Mouse (Mus musculus): ENCODE measurements around the gene Fance. TPM values are rescaled to one million over a fixed set of nuclear protein-coding genes. Genes with fewer than 3 reads are reported as not detected.
"Not testable (repeated sequence)": the region's sequence is repeated elsewhere in the genome, so short reads cannot be mapped to it uniquely, and the experiment has no call there.

The Fance gene
- polyA plus RNA-seq, 1 experiment: 16.6 TPM

DNA sequence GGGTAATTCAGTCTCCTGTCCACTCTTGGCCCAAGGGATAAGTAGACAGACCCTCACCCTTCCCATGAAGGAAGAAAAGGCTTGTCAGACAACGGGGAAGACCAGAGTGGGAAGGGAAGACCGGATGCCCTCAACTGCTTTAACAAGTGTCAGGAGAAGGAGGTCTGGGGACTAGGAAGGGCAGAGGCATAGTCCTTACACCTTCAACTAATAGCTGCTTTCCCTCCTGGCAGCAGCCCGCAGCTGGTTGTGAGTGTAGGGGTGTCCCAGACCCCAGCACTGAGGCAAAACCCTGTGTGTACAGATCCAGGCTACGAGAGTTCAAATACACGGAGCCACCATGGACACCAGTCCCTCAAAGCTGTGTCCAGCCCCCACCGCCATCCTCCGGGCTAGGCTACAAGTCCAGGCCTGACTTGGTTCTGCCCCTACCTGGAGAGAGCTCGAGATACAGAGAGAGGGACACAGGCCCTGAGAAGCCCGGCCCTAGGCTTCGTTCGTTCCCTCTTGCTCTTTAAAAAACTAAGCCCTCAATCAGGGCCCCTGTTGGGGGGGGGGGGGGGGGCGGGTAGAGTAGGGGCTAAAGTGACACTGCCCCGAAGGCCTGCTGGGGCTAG is 36.1 kb downstream of the Fance start:
- TF ChIP-seq CTCF (IDR thresholded peaks at IDR 0.05; ENCODE audit: extremely low read depth, insufficient read length, insufficient replicate concordance, low read depth, low read length) (no peak), POLR2A (IDR thresholded peaks at IDR 0.05; ENCODE audit: low read depth, low read length) (no peak)
- Histone ChIP-seq H3K27me3 (ENCODE audit: control insufficient read depth, insufficient read depth, low read length) (peaks cover 6% of the 10 kb centered on the region), H3K36me3 (ENCODE audit: control insufficient read depth, insufficient read depth, low read length) (no peaks in the 10 kb centered on the region), H3K4me3 (ENCODE audit: low read depth, low read length) (peak overlapping the region; percentile 83), H3K4me1 (ENCODE audit: control insufficient read depth, insufficient read depth, insufficient read length, low read length) (peaks cover 22% of the 10 kb centered on the region), H3K27ac (ENCODE audit: insufficient read depth, low read depth, low read length) (peak overlapping the region; percentile 77)
- WGBS: 10% methylated on average over 13 of the region's 13 CpGs

DNA sequence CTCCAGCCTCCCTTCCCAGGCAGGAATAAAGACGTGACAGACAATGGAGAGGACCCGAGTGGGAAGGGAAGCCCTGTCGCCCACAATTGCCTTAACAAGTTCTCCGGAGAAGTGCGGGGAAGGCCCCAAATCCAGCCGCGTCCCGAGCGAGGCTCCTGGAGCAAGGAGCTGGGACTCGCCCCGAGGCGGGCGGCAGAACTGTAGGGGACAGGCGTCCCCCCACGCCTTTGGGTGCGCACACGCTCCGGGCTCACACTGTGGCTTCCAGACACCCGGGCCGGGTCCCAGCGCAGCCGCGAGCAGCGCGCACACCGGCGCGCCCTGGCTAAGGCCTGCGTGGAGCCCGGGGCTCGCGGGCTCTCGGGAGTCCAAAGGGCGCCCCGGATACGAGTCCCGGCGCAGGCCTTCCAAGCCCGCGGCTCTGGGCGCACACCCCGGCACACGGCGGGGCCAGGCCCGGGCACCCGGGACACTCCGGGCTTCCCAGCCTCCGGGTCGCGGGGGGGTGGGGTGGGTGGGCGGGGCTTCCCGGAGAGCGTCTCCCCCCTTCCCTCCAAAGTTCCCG is 36.7 kb downstream of the Fance start:
- peak; percentile 19; the same call in 1 of the 2 replicates for TF ChIP-seq POLR2A (IDR thresholded peaks at IDR 0.05; ENCODE audit: low read depth, low read length)
- TF ChIP-seq CTCF (IDR thresholded peaks at IDR 0.05; ENCODE audit: extremely low read depth, insufficient read length, insufficient replicate concordance, low read depth, low read length): no peak
- peak overlapping the region; percentile 83 for H3K4me3 ChIP-seq (ENCODE audit: low read depth, low read length)
- under 1% methylated on average over 54 of the region's 54 CpGs for WGBS
- peaks cover 22% of the 10 kb centered on the region for H3K4me1 ChIP-seq (ENCODE audit: control insufficient read depth, insufficient read depth, insufficient read length, low read length)
- peak overlapping the region; percentile 86 for H3K27ac ChIP-seq (ENCODE audit: insufficient read depth, low read depth, low read length)
- H3K36me3 ChIP-seq (ENCODE audit: control insufficient read depth, insufficient read depth, low read length): no peaks in the 10 kb centered on the region
- peaks cover 6% of the 10 kb centered on the region for H3K27me3 ChIP-seq (ENCODE audit: control insufficient read depth, insufficient read depth, low read length)

DNA sequence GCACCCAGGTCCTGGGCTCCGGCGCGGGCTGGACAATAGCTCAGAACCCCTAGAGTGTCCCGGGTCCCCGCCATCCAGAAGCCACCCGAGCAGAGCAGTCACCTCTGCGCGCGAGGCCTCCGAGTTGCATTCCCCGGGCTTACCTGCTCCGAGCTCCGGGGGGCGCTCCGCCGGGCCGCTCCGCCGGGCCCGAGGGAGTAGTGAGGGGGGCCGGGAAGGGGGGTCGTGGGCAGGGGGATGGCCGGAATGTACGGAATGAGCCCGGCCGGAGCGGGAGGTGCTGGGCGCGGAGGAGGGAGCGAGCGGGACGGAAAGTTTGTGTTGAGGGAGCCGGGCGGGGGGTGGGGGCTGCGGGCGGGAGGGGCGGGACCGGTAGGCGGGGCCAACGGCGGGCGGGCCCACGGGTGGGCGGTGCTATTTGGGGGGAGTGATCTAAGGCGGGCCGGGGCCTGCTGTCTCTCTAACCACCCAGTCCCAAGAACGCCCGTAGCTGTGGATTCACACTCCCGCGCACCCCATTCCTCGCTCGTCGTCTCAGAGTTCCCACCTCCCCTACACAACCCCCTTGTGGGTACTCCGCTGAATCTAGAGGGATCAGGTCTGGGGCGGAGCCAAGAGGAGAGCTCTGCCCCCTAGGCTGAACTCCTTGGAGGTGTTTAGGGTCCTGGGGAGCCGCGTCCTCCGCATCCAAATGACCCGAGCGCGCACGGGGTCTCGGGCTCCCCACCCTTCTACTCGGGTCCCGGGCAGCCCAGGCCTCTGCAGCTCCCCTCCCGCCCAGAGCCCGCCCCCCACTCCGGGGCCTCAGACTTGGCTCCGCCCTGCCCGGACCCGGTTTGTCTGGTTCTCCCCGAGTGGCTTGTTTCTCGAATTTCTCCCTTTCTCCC is 37.4 kb downstream of the Fance start, which contains the start of gene Tead3:
Gene Tead3 (minus strand): TSS at position 352 of the 887 bp plus-strand sequence.
- Histone ChIP-seq H3K27me3 (ENCODE audit: control insufficient read depth, insufficient read depth, low read length) (peaks cover 6% of the 10 kb centered on the region), H3K4me1 (ENCODE audit: control insufficient read depth, insufficient read depth, insufficient read length, low read length) (peaks cover 19% of the 10 kb centered on the region), H3K27ac (ENCODE audit: insufficient read depth, low read depth, low read length) (peak within 1 kb of the TSS; percentile 86), H3K4me3 (ENCODE audit: low read depth, low read length) (peak within 1 kb of the TSS; percentile 83), H3K36me3 (ENCODE audit: control insufficient read depth, insufficient read depth, low read length) (no peaks in the 10 kb centered on the region)
- under 1% methylated on average over 66 of the region's 73 CpGs for WGBS
- TF ChIP-seq CTCF (IDR thresholded peaks at IDR 0.05; ENCODE audit: extremely low read depth, insufficient read length, insufficient replicate concordance, low read depth, low read length): no peak
- TF ChIP-seq POLR2A (IDR thresholded peaks at IDR 0.05; ENCODE audit: low read depth, low read length): 0 out of 2 replicates have a peak, but pooled peaks have one; percentile 26

DNA sequence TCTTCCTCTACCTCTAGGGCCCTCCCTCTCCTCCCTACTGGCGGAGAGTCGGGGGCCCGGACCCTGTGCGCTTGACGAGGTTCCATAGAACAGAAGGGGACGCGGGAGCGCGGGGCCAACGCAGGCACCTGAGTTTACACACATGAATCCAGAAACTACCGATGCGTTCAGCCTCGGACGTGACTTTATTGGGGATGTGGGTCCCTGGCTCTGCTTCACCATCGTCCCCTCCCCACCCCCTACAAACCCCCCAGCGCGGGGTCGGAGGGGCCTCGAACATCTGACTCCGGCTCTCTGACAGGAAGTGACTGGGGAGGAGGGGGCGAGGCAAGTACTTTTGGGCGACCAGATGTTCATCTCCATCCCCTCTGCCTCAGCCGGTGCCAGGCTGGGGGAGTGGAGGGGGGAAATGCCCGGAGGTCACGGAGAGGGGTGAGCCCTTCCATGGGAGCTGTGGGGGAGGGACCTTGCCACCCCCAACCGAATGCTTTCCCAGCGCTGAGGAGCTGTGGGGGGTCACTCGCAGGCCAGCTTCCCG is 38.1 kb downstream of the Fance start:
- TF ChIP-seq CTCF (IDR thresholded peaks at IDR 0.05; ENCODE audit: extremely low read depth, insufficient read length, insufficient replicate concordance, low read depth, low read length) (no peak), POLR2A (IDR thresholded peaks at IDR 0.05; ENCODE audit: low read depth, low read length) (no peak)
- Histone ChIP-seq H3K4me1 (ENCODE audit: control insufficient read depth, insufficient read depth, insufficient read length, low read length) (peaks cover 19% of the 10 kb centered on the region), H3K36me3 (ENCODE audit: control insufficient read depth, insufficient read depth, low read length) (no peaks in the 10 kb centered on the region), H3K27ac (ENCODE audit: insufficient read depth, low read depth, low read length) (no peak overlapping the region), H3K27me3 (ENCODE audit: control insufficient read depth, insufficient read depth, low read length) (peaks cover 6% of the 10 kb centered on the region), H3K4me3 (ENCODE audit: low read depth, low read length) (peak overlapping the region; percentile 83)
- 2% methylated on average over 29 of the region's 29 CpGs for WGBS

DNA sequence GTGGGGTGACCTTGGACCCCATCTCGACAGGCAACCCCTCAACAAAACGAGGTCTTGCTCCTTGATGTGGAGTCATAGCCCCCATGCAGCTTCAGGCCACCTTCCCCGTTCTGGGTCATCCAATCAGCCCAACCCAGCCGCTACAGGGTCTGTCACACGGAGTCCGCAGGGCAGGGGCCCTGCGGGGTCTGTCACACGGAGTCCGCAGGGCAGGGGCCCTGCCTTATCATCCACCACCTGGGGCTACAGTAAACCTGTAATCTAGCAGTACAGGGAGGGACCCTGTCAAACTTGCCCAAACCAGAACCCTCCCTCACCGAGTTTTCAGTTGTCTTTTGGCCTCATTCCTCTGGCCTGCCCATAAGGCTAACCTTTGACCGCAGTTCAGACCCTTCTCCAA is 38.7 kb downstream of the Fance start:
- H3K27me3 ChIP-seq (ENCODE audit: control insufficient read depth, insufficient read depth, low read length): peaks cover 6% of the 10 kb centered on the region
- TF ChIP-seq CTCF (IDR thresholded peaks at IDR 0.05; ENCODE audit: extremely low read depth, insufficient read length, insufficient replicate concordance, low read depth, low read length): no peak
- no peak for TF ChIP-seq POLR2A (IDR thresholded peaks at IDR 0.05; ENCODE audit: low read depth, low read length)
- no peak overlapping the region for H3K27ac ChIP-seq (ENCODE audit: insufficient read depth, low read depth, low read length)
- H3K4me3 ChIP-seq (ENCODE audit: low read depth, low read length): no peak overlapping the region
- no peaks in the 10 kb centered on the region for H3K36me3 ChIP-seq (ENCODE audit: control insufficient read depth, insufficient read depth, low read length)
- H3K4me1 ChIP-seq (ENCODE audit: control insufficient read depth, insufficient read depth, insufficient read length, low read length): peaks cover 19% of the 10 kb centered on the region
- 59% methylated on average over 11 of the region's 11 CpGs for whole genome bisulfite sequencing

DNA sequence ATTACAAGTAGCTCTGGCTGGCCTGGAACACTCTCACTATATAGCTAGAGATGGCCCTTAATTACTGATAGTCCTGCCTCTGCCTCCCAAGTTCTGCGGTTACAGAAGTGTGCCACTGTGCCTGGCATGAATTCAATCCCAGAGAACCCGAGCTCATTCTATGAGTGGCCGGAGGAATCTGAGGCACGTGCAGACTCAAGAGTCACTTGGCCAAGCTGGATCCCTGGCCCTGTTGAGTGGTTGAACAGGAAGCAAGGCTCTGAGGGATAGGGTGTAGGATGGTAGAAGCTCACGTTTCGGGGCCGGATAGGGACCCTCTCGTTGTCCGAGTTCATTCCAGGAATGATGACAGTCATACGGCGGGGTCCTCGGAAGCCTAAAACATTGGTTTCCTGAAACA is 42.6 kb downstream of the Fance start:
- WGBS: 87% methylated on average over 12 of the region's 12 CpGs
- TF ChIP-seq POLR2A (IDR thresholded peaks at IDR 0.05; ENCODE audit: low read depth, low read length): no peak
- Histone ChIP-seq H3K4me1 (ENCODE audit: control insufficient read depth, insufficient read depth, insufficient read length, low read length) (peaks cover 9% of the 10 kb centered on the region; the same call in 1 of the 2 replicates), H3K27me3 (ENCODE audit: control insufficient read depth, insufficient read depth, low read length) (peaks cover 6% of the 10 kb centered on the region), H3K4me3 (ENCODE audit: low read depth, low read length) (no peak overlapping the region), H3K27ac (ENCODE audit: insufficient read depth, low read depth, low read length) (no peak overlapping the region), H3K36me3 (ENCODE audit: control insufficient read depth, insufficient read depth, low read length) (no peaks in the 10 kb centered on the region)

DNA sequence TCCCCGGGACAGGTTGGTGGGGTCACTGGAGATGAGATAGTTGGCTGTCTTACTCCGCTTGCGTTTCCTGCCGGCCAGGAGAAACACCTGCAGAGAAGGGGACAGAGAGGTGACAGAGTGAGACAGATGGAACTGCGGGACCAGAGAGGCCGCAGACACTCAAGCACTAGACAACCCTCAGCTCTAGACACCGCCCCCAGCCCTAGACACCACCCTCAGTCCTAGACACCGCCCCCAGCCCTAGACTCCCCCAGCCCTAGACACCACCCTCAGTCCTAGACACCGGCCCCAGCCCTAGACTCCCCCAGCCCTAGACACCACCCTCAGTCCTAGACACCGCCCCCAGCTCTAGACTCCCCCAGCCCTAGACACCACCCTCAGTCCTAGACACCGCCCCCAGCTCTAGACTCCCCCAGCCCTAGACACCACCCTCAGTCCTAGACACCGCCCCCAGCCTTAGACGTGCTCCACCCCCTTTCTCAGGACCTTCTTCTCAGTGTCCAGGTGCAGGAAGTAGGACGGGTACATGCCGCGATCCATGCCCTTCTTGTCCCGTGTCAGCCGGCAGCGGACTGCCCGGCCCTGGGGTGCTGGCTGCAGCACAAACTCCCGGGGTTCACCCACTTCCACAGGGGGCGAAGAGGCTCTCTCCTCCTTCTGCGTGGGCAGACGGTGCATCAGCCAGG is 45.4 kb downstream of the Fance start:
- not testable (repeated sequence) for H3K4me1 ChIP-seq (ENCODE audit: control insufficient read depth, insufficient read depth, insufficient read length, low read length); H3K4me3 ChIP-seq (ENCODE audit: low read depth, low read length); H3K27ac ChIP-seq (ENCODE audit: insufficient read depth, low read depth, low read length); H3K36me3 ChIP-seq (ENCODE audit: control insufficient read depth, insufficient read depth, low read length)
- WGBS: 27% methylated on average over 24 of the region's 24 CpGs
- H3K27me3 ChIP-seq (ENCODE audit: control insufficient read depth, insufficient read depth, low read length): peaks cover 17% of the 10 kb centered on the region
